Mouse (Mus musculus) liver, embryonic 11.5 days (tissue): ENCODE data around the gene Dnajc28. TPM values are rescaled to one million over a fixed set of nuclear protein-coding genes. Genes with fewer than 3 reads are reported as not detected.
A peak's percentile ranks its signal among the peaks of the same experiment; 100 is the strongest.

Experiments used
- ATAC-seq: fragments of 200-750 bp; cut with Nextera tagmentation; replicated peaks from 2 replicates; pipeline ENCODE4 v1.8.0; 2017; ENCODE audit warnings: moderate number of reproducible peaks, mild to moderate bottlenecking, moderate TSS enrichment, moderate library complexity; ENCODE audit not compliant: low FRiP score
- DNase-seq: peaks from one replicate; pipeline ENCODE4 v3.0.0-alpha.2; 2017; ENCODE audit warnings: low spot score
- H3K27ac ChIP-seq: fragments of 300-500 bp; sonication (generic); 2 replicates; pipeline ENCODE4 v1.5.1; 2014; ENCODE audit warnings: mild to moderate bottlenecking, low read depth, low read length, control low read depth
- H3K27me3 ChIP-seq: fragments of 300-500 bp; sonication (generic); replicated peaks from 2 replicates; pipeline ENCODE4 v1.6.1; 2014; ENCODE audit warnings: low read length, mixed read lengths; ENCODE audit not compliant: control insufficient read depth, insufficient read depth
- H3K36me3 ChIP-seq: fragments of 300-500 bp; sonication (generic); 2 replicates; pipeline ENCODE4 v1.6.1; 2014; ENCODE audit warnings: mild to moderate bottlenecking, low read length, moderate library complexity, mixed read lengths; ENCODE audit not compliant: control insufficient read depth, insufficient read depth
- H3K4me1 ChIP-seq: fragments of 300-500 bp; sonication (generic); replicated peaks from 2 replicates; pipeline ENCODE4 v1.6.1; 2014; ENCODE audit warnings: low read length, mixed read lengths; ENCODE audit not compliant: control insufficient read depth, insufficient read depth
- H3K4me2 ChIP-seq: fragments of 300-500 bp; sonication (generic); 2 replicates; pipeline ENCODE4 v1.6.1; 2014; ENCODE audit warnings: mild to moderate bottlenecking, control low read depth, moderate library complexity
- H3K4me3 ChIP-seq: fragments of 300-500 bp; sonication (generic); 2 replicates; pipeline ENCODE4 v1.5.1; 2014; ENCODE audit warnings: low read depth, low read length, control low read depth
- H3K9ac ChIP-seq: fragments of 300-500 bp; sonication (generic); 2 replicates; pipeline ENCODE4 v1.6.1; 2014; ENCODE audit warnings: low read depth, low read length, control low read depth
- H3K9me3 ChIP-seq: fragments of 300-500 bp; sonication (generic); 2 replicates; pipeline ENCODE4 v1.6.1; 2016; ENCODE audit warnings: low read length, inconsistent platforms, mixed read lengths; ENCODE audit not compliant: control insufficient read depth
- WGBS: fragments of 180-500 bp; shearing (Covaris S2); extraction: QIAGEN DNeasy Blood & Tissue Kit; methylation state at CpG from one replicate; pipeline ENCODE4 v1.1.7; 2014; 5-methylcytosine and 5-hydroxymethylcytosine counted together
- polyA plus RNA-seq: library from polyadenylated mRNA; unstranded; fragments of >200 nt; fragmentation: Nextera tagmentation; extraction: Ambion mirVana; gene quantifications from 2 replicates; pipeline ENCODE4 v1.2.1, GENCODE M21; 2014

Dnajc28 gene
- polyA plus RNA-seq, 1 experiment from 2014 or later = 2.2 TPM

- Histone ChIP-seq H3K27me3 (0 out of 2 replicates have a peak, but pooled peaks cover 5% of the 10 kb centered on the region), H3K4me1 (0 out of 2 replicates have a peak, but pooled peaks cover 4% of the 10 kb centered on the region), H3K4me2 (no peak overlapping the region), H3K27ac (no peak overlapping the region), H3K36me3 (no peaks in the 10 kb centered on the region), H3K9me3 (no peaks in the 10 kb centered on the region), H3K4me3 (no peak overlapping the region), H3K9ac (no peak overlapping the region)
- no peak for DNase-seq
- ATAC-seq = no peak
- WGBS = 85% methylated on average over 6 of the region's 6 CpGs
These were observed 13.7 kb downstream of the Dnajc28 start for GRCm38 (mm10) chr16:91605156-91605555.

- DNase-seq (no peak), ATAC-seq (no peak)
- Histone ChIP-seq H3K4me1 (peaks cover 8% of the 10 kb centered on the region), H3K9ac (no peak overlapping the region), H3K9me3 (no peaks in the 10 kb centered on the region), H3K27me3 (peaks cover 11% of the 10 kb centered on the region), H3K4me2 (no peak overlapping the region), H3K4me3 (no peak overlapping the region), H3K27ac (no peak overlapping the region), H3K36me3 (no peaks in the 10 kb centered on the region)
- 62% methylated on average over 9 of the region's 9 CpGs for WGBS
These were observed 17.1 kb downstream of the Dnajc28 start for GRCm38 (mm10) chr16:91601693-91602092.

- Histone ChIP-seq H3K9me3 (no peaks in the 10 kb centered on the region), H3K4me2 (no peak overlapping the region), H3K4me3 (no peak overlapping the region), H3K9ac (no peak overlapping the region), H3K4me1 (peaks cover 12% of the 10 kb centered on the region), H3K36me3 (no peaks in the 10 kb centered on the region), H3K27me3 (peaks cover 13% of the 10 kb centered on the region), H3K27ac (no peak overlapping the region)
- DNase-seq (no peak), ATAC-seq (no peak)
- WGBS = 67% methylated on average over 4 of the region's 4 CpGs
These were observed 17.7 kb downstream of the Dnajc28 start for GRCm38 (mm10) chr16:91601081-91601480.

- H3K36me3 ChIP-seq = no peaks in the 10 kb centered on the region
These were observed 19.6 kb downstream of the Dnajc28 start for GRCm38 (mm10) chr16:91599242-91599641.

GRCm38 (mm10) chr16:91597672-91598010 is 21.2 kb downstream of the Dnajc28 start, which contains the start of gene Tmem50b:
Gene Tmem50b (minus strand): TSS chr16:91597800.
- 0% methylated on average over 34 of the region's 34 CpGs for WGBS
- H3K4me3 ChIP-seq = peak within 1 kb of the TSS; percentile 77
- DNase-seq (peak; percentile 98), ATAC-seq (peak; percentile 99)
- peak within 1 kb of the TSS; percentile 65 for H3K9ac ChIP-seq
- no peak within 1 kb of the TSS for H3K27ac ChIP-seq
- H3K4me1 ChIP-seq = peaks cover 15% of the 10 kb centered on the region
- H3K36me3 ChIP-seq = no peaks in the 10 kb centered on the region
- H3K9me3 ChIP-seq = no peaks in the 10 kb centered on the region
- H3K4me2 ChIP-seq = peak within 1 kb of the TSS; percentile 99
- H3K27me3 ChIP-seq = peaks cover 13% of the 10 kb centered on the region

More at GRCm38 (mm10) chr16:91599242-91599641, 19.6 kb downstream of the Dnajc28 start:
- peaks cover 12% of the 10 kb centered on the region for H3K4me1 ChIP-seq
- no peaks in the 10 kb centered on the region for H3K9me3 ChIP-seq
- H3K9ac ChIP-seq = no peak overlapping the region
- no peak for DNase-seq
- ATAC-seq = no peak
- no peak overlapping the region for H3K27ac ChIP-seq
- H3K27me3 ChIP-seq = peaks cover 13% of the 10 kb centered on the region
- no peak overlapping the region for H3K4me2 ChIP-seq
- no peak overlapping the region for H3K4me3 ChIP-seq

DNA sequence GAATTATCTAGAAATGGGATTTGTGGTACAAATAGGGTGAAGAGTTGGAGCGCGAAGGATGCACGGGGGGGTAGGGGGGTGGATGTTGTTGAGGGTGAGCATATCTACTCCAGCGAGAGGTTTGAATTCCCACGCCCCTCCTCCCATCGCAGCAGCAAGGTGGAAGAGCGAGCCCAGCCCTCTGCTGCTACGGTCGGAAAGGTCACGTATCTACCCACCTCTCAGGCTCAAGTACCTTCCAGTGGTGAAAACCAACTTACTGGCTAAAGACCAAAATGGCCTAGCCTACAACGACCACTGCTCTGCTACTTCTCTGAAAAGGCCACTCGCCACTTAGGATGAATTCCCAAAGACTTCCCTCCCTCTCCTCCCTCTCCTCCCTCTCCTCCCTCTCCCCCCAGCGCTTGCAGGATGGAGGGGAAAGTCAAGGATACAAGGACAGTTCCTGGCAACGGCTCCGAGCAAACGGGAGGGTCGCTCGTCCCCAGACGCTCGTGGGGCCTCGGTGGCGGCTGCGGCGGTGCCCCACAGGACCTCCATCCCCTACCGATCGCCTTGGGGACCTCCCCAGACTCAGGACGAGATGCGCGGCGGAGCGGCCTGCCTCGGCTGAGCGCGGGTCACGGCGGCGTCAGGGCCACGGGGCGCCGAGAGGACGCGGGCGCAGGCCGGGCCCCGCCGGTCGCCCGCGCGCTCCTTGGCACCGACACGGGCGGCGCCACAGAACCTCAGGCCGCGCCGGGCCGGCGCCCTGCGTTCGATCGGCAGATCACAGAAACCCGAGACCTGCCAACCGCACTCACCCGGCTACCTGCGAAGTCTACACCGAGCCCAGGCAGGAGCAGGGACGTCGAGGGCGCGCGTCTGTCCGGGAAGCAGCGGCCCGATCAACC is 21.8 kb downstream of the Dnajc28 start:
- peak overlapping the region; percentile 65 for H3K9ac ChIP-seq
- H3K27me3 ChIP-seq = peaks cover 13% of the 10 kb centered on the region
- no peak overlapping the region for H3K27ac ChIP-seq
- no peak for DNase-seq
- H3K4me2 ChIP-seq = peak overlapping the region; percentile 99
- peak overlapping the region; percentile 77 for H3K4me3 ChIP-seq
- peaks cover 17% of the 10 kb centered on the region for H3K4me1 ChIP-seq
- ATAC-seq = peak; percentile 56
- under 1% methylated on average over 75 of the region's 75 CpGs for WGBS
- no peaks in the 10 kb centered on the region for H3K9me3 ChIP-seq
- H3K36me3 ChIP-seq = no peaks in the 10 kb centered on the region

DNA sequence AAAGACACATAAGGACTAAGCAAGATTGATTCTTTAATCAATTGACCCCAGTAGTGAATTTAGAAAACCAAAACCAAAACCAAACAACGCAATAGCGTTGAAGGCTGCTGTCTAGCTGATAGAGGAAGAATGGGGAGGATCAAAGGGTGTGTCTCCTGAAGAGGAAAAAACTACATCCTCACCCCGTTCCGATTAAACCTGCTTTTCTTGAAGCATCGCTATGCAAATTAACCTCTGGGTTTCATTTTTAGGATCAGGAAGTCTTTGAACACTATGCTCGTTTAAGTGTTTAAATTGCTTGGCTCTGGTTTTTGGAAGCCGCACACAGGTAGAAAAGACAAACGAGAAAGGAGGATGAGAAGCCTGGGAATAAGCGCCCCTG is 22.4 kb downstream of the Dnajc28 start:
- Histone ChIP-seq H3K27me3 (peaks cover 13% of the 10 kb centered on the region), H3K27ac (no peak overlapping the region), H3K9me3 (no peaks in the 10 kb centered on the region), H3K4me3 (peak overlapping the region; percentile 77), H3K36me3 (no peaks in the 10 kb centered on the region), H3K4me2 (peak overlapping the region; percentile 99), H3K9ac (no peak overlapping the region), H3K4me1 (peaks cover 16% of the 10 kb centered on the region)
- DNase-seq (no peak), ATAC-seq (no peak)
- 12% methylated on average over 9 of the region's 9 CpGs for WGBS

GRCm38 (mm10) chr16:91595076-91595475 is 23.8 kb downstream of the Dnajc28 start:
- Histone ChIP-seq H3K27me3 (peaks cover 9% of the 10 kb centered on the region), H3K4me2 (no peak overlapping the region), H3K9me3 (no peaks in the 10 kb centered on the region), H3K9ac (no peak overlapping the region), H3K4me1 (peaks cover 14% of the 10 kb centered on the region), H3K27ac (no peak overlapping the region), H3K36me3 (no peaks in the 10 kb centered on the region), H3K4me3 (no peak overlapping the region)
- 87% methylated on average over 6 of the region's 6 CpGs for WGBS
- DNase-seq = no peak
- ATAC-seq = no peak

- Histone ChIP-seq H3K9me3 (no peaks in the 10 kb centered on the region), H3K4me1 (peaks cover 14% of the 10 kb centered on the region), H3K27me3 (peaks cover 4% of the 10 kb centered on the region), H3K9ac (no peak overlapping the region), H3K36me3 (no peaks in the 10 kb centered on the region), H3K27ac (no peak overlapping the region), H3K4me2 (no peak overlapping the region), H3K4me3 (no peak overlapping the region)
- WGBS = 64% methylated on average over 3 of the region's 3 CpGs
- DNase-seq (no peak), ATAC-seq (no peak)
These were observed 25.6 kb downstream of the Dnajc28 start for GRCm38 (mm10) chr16:91593262-91593661.
